24 mouse cellular contexts compared by ENCODE assay signal in genomic region chr2:70332905-70333304, GRCm38 (mm10).
"Had no signal": no experiment of that assay in that cellular context is flagged by ENCODE, and none has a peak within 500 bp of the region (broad histone marks: within the 10 kb centered on the region; RNA-seq: fewer than 3 reads in every experiment).

No protein-coding gene starts in this region.

- H3K27me3 ChIP-seq: liver, embryonic 13.5 days; liver, embryonic 15.5 days; lung, embryonic 15.5 days; midbrain, embryonic 13.5 days; midbrain, embryonic 15.5 days had no signal

- H3K9ac ChIP-seq: limb, embryonic 12.5 days; limb, embryonic 13.5 days; limb, embryonic 15.5 days; liver, embryonic 12.5 days; liver, embryonic 13.5 days; liver, embryonic 14.5 days; liver, embryonic 15.5 days; liver, postnatal 0 days; lung, embryonic 14.5 days; lung, embryonic 15.5 days; midbrain, embryonic 12.5 days; midbrain, embryonic 13.5 days; midbrain, embryonic 15.5 days had no signal

- H3K4me2 ChIP-seq: limb, embryonic 12.5 days; limb, embryonic 13.5 days; limb, embryonic 15.5 days; liver, embryonic 11.5 days; liver, embryonic 12.5 days; liver, embryonic 13.5 days; liver, embryonic 15.5 days; lung, embryonic 14.5 days; lung, embryonic 15.5 days; midbrain, embryonic 11.5 days; midbrain, embryonic 12.5 days; midbrain, embryonic 13.5 days; midbrain, embryonic 15.5 days had no signal

- H3K27ac ChIP-seq: left cerebral cortex, adult 2 months; limb, embryonic 10.5 days; limb, embryonic 12.5 days; limb, embryonic 13.5 days; limb, embryonic 15.5 days; liver, embryonic 12.5 days; liver, embryonic 13.5 days; liver, embryonic 14.5 days; liver, embryonic 15.5 days; macrophage; midbrain, embryonic 10.5 days; midbrain, embryonic 12.5 days; midbrain, embryonic 13.5 days; midbrain, embryonic 15.5 days had no signal

- H3K36me3 ChIP-seq: limb, embryonic 10.5 days; limb, embryonic 12.5 days; limb, embryonic 13.5 days; limb, embryonic 15.5 days; liver, embryonic 12.5 days; liver, embryonic 13.5 days; liver, embryonic 15.5 days; lung, embryonic 15.5 days; midbrain, embryonic 10.5 days; midbrain, embryonic 12.5 days; midbrain, embryonic 13.5 days; midbrain, embryonic 15.5 days had no signal

- H3K4me1 ChIP-seq: liver, embryonic 12.5 days; megakaryocyte, embryonic 14.5 days had no signal

- H3K4me3 ChIP-seq: left cerebral cortex, adult 2 months; limb, embryonic 10.5 days; limb, embryonic 12.5 days; limb, embryonic 13.5 days; limb, embryonic 15.5 days; liver, embryonic 12.5 days; liver, embryonic 13.5 days; liver, embryonic 15.5 days; lung, embryonic 15.5 days; megakaryocyte, embryonic 14.5 days; midbrain, embryonic 10.5 days; midbrain, embryonic 12.5 days; midbrain, embryonic 13.5 days; midbrain, embryonic 15.5 days; myocyte had no signal

- DNase-seq: liver; liver, embryonic 13.5 days; lung, embryonic 14.5 days; midbrain, embryonic 14.5 days had no signal

- ATAC-seq: liver, embryonic 12.5 days; midbrain, embryonic 13.5 days; midbrain, embryonic 15.5 days; midbrain, embryonic 16.5 days had no signal

- H3K9me3 ChIP-seq: limb, embryonic 10.5 days; limb, embryonic 12.5 days; limb, embryonic 13.5 days; limb, embryonic 15.5 days; liver, embryonic 13.5 days; liver, embryonic 15.5 days; lung, embryonic 15.5 days; midbrain, embryonic 10.5 days; midbrain, embryonic 12.5 days; midbrain, embryonic 13.5 days had no signal
